Mouse (Mus musculus) hindbrain, embryonic 11.5 days (tissue): Measurements from ENCODE around the gene Pacs1. TPM values are rescaled to one million over a fixed set of nuclear protein-coding genes. Genes with fewer than 3 reads are reported as not detected.

Experiments
- ATAC-seq: fragments of 200-750 bp; cut with Nextera tagmentation; 2 replicates; pipeline ENCODE4 v1.8.0; 2017; ENCODE audit warnings: mild to moderate bottlenecking, moderate TSS enrichment, moderate library complexity; ENCODE audit not compliant: low FRiP score
- DNase-seq: peaks from one replicate; pipeline ENCODE4 v3.0.0-alpha.2; 2015; ENCODE audit warnings: low spot score
- H3K27ac ChIP-seq: fragments of 300-500 bp; sonication (generic); 2 replicates; pipeline ENCODE4 v1.5.1; 2014; ENCODE audit warnings: mild to moderate bottlenecking, low read depth, low read length
- H3K27me3 ChIP-seq: fragments of 300-500 bp; sonication (generic); 2 replicates; pipeline ENCODE4 v1.6.1; 2014; ENCODE audit warnings: mild to moderate bottlenecking, low read length, moderate library complexity, mixed read lengths; ENCODE audit not compliant: control insufficient read depth, insufficient read depth
- H3K36me3 ChIP-seq: fragments of 300-500 bp; sonication (generic); 2 replicates; pipeline ENCODE4 v1.6.1; 2014; ENCODE audit warnings: mild to moderate bottlenecking, low read length, moderate library complexity, mixed read lengths; ENCODE audit not compliant: control insufficient read depth, insufficient read depth
- H3K4me1 ChIP-seq: fragments of 300-500 bp; sonication (generic); replicated peaks from 2 replicates; pipeline ENCODE4 v1.6.1; 2014; ENCODE audit warnings: low read length, mixed read lengths; ENCODE audit not compliant: control insufficient read depth, insufficient read depth
- H3K4me2 ChIP-seq: fragments of 300-500 bp; sonication (generic); replicated peaks from 2 replicates; pipeline ENCODE4 v1.6.1; 2014; ENCODE audit warnings: mild to moderate bottlenecking, low read depth, low read length
- H3K4me3 ChIP-seq: fragments of 300-500 bp; sonication (generic); 2 replicates; pipeline ENCODE4 v1.5.1; 2014; ENCODE audit warnings: low read depth, low read length
- H3K9ac ChIP-seq: fragments of 300-500 bp; sonication (generic); 2 replicates; pipeline ENCODE4 v1.6.1; 2014; ENCODE audit warnings: low read depth, low read length
- H3K9me3 ChIP-seq: fragments of 300-500 bp; sonication (generic); 2 replicates; pipeline ENCODE4 v1.6.1; 2016; ENCODE audit warnings: low read length; ENCODE audit not compliant: control insufficient read depth
- WGBS: fragments of 180-500 bp; shearing (Covaris S2); extraction: QIAGEN DNeasy Blood & Tissue Kit; methylation state at CpG from one replicate; pipeline ENCODE4 v1.1.7; 2014; 5-methylcytosine and 5-hydroxymethylcytosine counted together
- polyA plus RNA-seq: library from polyadenylated mRNA; unstranded; fragments of >200 nt; fragmentation: Nextera tagmentation; extraction: Ambion mirVana; gene quantifications from 2 replicates; pipeline ENCODE4 v1.2.1, GENCODE M21; 2014

Gene Pacs1
- polyA plus RNA-seq, 1 experiment from 2014 or later, result 23.2 TPM

DNA sequence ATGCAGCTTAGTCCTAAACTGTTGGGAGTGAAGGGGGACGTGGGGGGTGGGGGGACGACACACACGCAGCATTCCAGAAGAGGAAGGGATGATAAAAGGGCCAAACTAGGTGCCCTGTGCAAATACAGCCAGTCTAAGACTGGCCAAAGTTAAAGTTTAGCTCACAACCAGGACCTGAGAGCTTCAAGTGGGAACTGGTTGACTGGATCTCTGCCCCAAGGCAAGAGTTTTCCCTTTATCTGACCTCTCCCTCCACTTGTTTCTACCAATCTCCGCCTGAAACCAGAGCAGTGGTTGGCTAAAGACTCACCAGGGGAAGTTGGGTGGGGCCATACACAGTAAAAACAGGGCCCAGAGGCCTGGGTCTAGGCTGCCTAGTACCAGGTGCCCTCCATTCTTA is 164.2 kb downstream of the Pacs1 start:
- ATAC-seq (no peak), DNase-seq (no peak)
- Histone ChIP-seq H3K4me3 (no peak overlapping the region), H3K27me3 (no peaks in the 10 kb centered on the region), H3K27ac (no peak overlapping the region), H3K4me2 (no peak overlapping the region), H3K9ac (no peak overlapping the region), H3K4me1 (peaks cover 6% of the 10 kb centered on the region), H3K9me3 (no peaks in the 10 kb centered on the region), H3K36me3 (peaks cover 7% of the 10 kb centered on the region)
- WGBS, result 61% methylated on average over 4 of the region's 4 CpGs

DNA sequence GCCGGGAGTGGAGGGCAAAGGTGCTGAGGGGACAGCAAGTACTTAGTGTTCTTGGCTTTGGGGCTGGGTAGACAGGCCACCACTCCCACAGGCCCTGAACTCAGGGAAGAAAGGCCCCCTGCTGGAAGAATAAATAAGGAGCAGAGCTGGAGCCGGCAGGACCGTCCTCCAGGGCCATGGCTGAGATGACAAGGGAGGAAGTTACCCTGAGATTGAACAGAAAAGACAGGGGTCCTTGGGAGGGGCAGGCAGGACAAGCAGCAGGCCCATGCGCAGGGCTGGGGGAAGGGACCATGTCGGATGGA is 164.7 kb downstream of the Pacs1 start:
- no peaks in the 10 kb centered on the region for H3K27me3 ChIP-seq
- ATAC-seq (0 out of 2 replicates have a peak, but pooled peaks have one; percentile 8), DNase-seq (peak; percentile 52)
- H3K27ac ChIP-seq, result no peak overlapping the region
- H3K36me3 ChIP-seq, result peaks cover 7% of the 10 kb centered on the region
- H3K4me3 ChIP-seq, result no peak overlapping the region
- 28% methylated on average over 5 of the region's 5 CpGs for WGBS
- no peak overlapping the region for H3K4me2 ChIP-seq
- no peak overlapping the region for H3K9ac ChIP-seq
- H3K4me1 ChIP-seq, result peaks cover 6% of the 10 kb centered on the region
- no peaks in the 10 kb centered on the region for H3K9me3 ChIP-seq

DNA sequence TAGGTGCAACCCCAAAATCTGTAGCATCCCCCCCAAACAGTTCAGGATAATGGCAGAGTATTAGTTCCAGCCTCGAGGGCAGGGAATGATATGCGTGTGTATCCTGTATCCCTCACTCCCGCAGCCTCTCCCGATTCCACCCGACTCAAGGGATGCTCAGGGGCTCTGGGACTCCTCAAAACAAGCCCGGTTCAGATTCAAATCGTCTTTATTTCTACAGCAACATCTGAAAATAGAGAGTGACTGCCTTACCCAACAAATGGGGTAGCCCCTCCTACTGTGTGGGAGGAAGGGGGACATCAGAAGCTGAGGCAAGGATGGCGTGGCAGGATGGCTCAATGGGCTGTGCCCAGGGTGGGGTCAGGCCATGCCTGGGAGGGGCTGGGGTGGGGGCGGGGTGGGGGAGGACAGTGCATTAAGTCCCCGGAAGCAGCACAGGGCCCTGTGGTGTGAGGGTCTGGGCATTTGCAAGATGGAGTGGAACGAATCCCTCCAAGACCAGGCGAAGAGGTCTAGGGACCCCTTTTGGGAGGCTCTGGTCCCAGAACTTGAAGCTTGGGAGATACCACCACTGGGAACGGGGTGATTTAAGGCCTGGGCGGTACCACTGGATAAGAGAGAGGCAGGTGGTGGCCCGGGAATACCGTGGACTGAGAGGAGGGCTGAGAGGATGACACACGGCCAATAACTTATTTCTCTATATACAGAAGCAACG is 165.2 kb downstream of the Pacs1 start:
- H3K27ac ChIP-seq, result no peak overlapping the region
- DNase-seq, result no peak
- 73% methylated on average over 18 of the region's 18 CpGs for WGBS
- H3K4me2 ChIP-seq, result no peak overlapping the region
- no peak overlapping the region for H3K4me3 ChIP-seq
- no peaks in the 10 kb centered on the region for H3K9me3 ChIP-seq
- peaks cover 6% of the 10 kb centered on the region for H3K4me1 ChIP-seq
- no peaks in the 10 kb centered on the region for H3K27me3 ChIP-seq
- peaks cover 7% of the 10 kb centered on the region for H3K36me3 ChIP-seq
- peak; percentile 33 for ATAC-seq
- 0 out of 2 replicates have a peak overlapping the region, but pooled peaks have one; percentile 11 for H3K9ac ChIP-seq

DNA sequence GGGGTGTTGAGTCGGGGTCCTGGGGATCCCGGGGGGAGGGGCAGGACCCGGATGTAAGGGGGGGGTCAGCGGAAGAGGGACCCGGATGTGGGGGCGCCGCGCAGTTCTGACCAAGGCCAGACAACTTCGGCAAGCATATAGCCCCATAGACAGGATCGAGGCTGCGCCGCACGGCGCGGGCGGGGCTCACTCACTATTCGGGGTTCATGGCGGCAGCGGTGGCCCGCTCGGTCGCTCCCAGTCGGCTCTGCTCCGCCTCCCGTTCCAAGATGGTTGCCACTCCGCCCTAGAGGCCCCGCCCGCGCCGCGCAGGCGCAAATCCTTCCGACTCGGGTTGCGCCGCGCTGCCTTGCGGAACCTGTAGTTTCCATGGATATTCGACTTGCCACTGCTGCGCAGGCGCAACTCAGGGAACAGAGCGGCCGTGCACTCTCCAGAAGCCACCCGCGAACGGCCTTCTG is 166.2 kb downstream of the Pacs1 start, which contains the start of gene Rab1b:
Gene Rab1b (minus strand): TSS at position 342 of the 461 bp plus-strand sequence.
- no peaks in the 10 kb centered on the region for H3K27me3 ChIP-seq
- WGBS, result under 1% methylated on average over 46 of the region's 46 CpGs
- ATAC-seq, result peak; percentile 92
- no peaks in the 10 kb centered on the region for H3K9me3 ChIP-seq
- H3K36me3 ChIP-seq, result peaks cover 7% of the 10 kb centered on the region
- peak within 1 kb of the TSS; percentile 90 for H3K9ac ChIP-seq
- H3K27ac ChIP-seq, result peak within 1 kb of the TSS; percentile 90
- peak; percentile 100 for DNase-seq
- H3K4me2 ChIP-seq, result peak within 1 kb of the TSS; percentile 55
- peaks cover 6% of the 10 kb centered on the region for H3K4me1 ChIP-seq
- peak within 1 kb of the TSS; percentile 68 for H3K4me3 ChIP-seq

DNA sequence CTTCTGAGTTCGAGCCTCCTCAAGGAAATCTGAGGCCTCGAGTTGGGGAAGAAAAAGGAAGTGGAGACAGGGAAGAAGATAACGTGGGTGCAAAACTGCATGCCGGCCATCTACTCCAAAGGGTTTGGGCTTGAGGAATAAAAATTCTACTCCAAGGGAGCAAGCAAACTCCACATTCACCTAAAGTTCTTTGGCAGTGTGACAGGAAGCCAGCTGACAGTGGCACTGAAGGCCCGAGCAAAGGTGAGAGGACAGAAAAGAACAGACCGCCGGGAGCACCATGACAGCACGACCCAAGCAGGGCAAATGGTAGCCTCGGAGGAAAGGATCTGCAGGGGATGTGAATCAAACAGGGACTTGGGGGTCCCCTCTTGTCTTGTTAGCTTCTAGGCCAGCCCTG is 166.8 kb downstream of the Pacs1 start:
- DNase-seq (no peak), ATAC-seq (no peak)
- peak overlapping the region; percentile 90 for H3K9ac ChIP-seq
- peak overlapping the region; percentile 68 for H3K4me3 ChIP-seq
- no peaks in the 10 kb centered on the region for H3K27me3 ChIP-seq
- H3K4me1 ChIP-seq, result peaks cover 6% of the 10 kb centered on the region
- H3K9me3 ChIP-seq, result no peaks in the 10 kb centered on the region
- H3K4me2 ChIP-seq, result peak overlapping the region; percentile 55
- H3K36me3 ChIP-seq, result peaks cover 7% of the 10 kb centered on the region
- 0 out of 2 replicates have a peak overlapping the region, but pooled peaks have one; percentile 90 for H3K27ac ChIP-seq
- 20% methylated on average over 9 of the region's 9 CpGs for WGBS

DNA sequence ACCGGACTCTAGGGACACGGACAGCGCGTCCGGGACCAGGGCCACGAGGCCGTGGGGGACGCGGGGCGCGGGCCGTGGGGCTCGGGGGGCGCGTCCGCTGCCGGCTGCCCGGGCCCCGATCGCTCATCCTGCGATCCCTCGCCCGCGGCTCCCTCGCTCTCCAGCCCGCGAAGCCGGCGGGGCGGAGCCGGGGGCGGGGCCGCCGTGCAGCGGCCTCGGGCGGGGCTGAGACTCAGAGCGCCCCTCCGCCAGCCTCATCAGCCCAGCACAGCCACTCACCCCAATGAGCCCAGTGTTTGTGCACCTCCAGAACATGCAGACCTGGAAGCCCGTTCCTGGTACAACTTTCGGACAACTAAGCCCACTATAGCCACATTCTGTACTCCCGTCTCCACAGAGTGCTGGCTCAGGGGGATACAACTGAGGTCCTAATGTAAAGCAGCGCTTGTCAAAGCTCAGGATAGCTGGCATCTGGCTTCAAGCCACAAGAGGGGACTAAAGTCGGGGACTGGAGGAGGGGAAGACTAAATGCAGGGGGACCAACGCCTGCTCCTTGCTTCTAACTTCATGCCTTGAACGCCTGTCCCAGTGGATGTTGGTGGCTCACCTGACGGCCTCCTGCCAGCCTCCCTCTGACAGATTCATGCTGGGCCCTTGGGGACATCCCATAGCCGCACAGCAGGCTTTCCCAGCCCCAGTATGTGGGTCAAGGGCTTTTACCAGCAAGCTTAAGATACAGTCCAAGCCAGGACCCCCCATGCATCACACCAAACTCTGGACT is 174.4 kb downstream of the Pacs1 start, which contains the start of gene Cnih2:
Gene Cnih2 (minus strand): TSS at position 159 of the 781 bp plus-strand sequence.
- peaks cover 4% of the 10 kb centered on the region; the same call in 1 of the 2 replicates for H3K36me3 ChIP-seq
- H3K9ac ChIP-seq, result peak within 1 kb of the TSS; percentile 86
- ATAC-seq, result peak; percentile 65
- peak within 1 kb of the TSS; percentile 69 for H3K4me3 ChIP-seq
- WGBS, result 3% methylated on average over 20 of the region's 48 CpGs
- H3K4me2 ChIP-seq, result peak within 1 kb of the TSS; percentile 94
- peaks cover 24% of the 10 kb centered on the region for H3K4me1 ChIP-seq
- H3K27me3 ChIP-seq, result no peaks in the 10 kb centered on the region
- H3K27ac ChIP-seq, result peak within 1 kb of the TSS; percentile 75
- no peaks in the 10 kb centered on the region for H3K9me3 ChIP-seq
- peak; percentile 88 for DNase-seq

DNA sequence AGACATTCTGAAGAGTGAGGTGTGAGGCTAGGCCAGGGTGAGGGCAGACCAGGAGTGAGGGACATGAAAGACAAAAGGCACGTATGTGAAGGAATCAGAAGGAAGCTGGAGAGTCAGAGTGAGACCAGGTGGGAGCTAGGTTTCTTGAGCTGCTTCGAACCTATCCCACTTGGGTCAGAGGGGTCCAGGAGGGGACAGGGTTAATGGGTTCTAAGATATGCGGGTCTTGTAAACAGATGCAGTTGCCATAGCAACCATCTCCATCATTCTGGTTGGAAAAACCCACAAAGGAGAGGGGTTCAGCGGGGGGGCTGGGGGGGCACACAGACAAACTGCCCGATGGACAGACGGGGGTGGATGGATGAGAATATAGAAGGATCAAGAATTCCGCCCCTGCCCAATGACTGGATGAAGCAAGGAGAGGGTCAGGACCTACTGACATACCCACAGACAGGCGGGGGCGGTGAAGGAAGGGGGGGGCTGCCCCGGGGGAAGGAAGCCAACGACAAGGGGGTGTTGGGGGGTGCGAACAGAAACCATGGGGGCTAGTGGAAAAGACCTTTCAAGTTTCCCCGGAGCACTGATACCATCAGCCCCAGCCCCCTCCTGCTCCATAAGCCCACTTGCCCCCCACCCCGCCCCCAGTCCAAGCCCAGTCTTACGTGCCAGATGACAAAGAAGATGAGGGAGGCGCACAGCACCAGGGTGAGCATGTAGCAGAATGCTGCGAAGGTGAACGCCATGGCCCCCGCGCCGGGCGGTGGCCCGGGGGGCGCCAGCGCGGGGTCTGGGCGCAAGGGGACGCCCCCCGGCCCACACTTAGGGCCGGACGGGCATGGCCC is 175.2 kb downstream of the Pacs1 start:
- Histone ChIP-seq H3K27ac (peak overlapping the region; percentile 75), H3K27me3 (no peaks in the 10 kb centered on the region), H3K9me3 (no peaks in the 10 kb centered on the region), H3K4me1 (peaks cover 24% of the 10 kb centered on the region), H3K4me3 (peak overlapping the region; percentile 69), H3K36me3 (peaks cover 4% of the 10 kb centered on the region; the same call in 1 of the 2 replicates), H3K4me2 (peak overlapping the region; percentile 94), H3K9ac (peak overlapping the region; percentile 86)
- ATAC-seq (peak; percentile 33), DNase-seq (peak; percentile 61)
- whole genome bisulfite sequencing, result 4% methylated on average over 24 of the region's 31 CpGs

DNA sequence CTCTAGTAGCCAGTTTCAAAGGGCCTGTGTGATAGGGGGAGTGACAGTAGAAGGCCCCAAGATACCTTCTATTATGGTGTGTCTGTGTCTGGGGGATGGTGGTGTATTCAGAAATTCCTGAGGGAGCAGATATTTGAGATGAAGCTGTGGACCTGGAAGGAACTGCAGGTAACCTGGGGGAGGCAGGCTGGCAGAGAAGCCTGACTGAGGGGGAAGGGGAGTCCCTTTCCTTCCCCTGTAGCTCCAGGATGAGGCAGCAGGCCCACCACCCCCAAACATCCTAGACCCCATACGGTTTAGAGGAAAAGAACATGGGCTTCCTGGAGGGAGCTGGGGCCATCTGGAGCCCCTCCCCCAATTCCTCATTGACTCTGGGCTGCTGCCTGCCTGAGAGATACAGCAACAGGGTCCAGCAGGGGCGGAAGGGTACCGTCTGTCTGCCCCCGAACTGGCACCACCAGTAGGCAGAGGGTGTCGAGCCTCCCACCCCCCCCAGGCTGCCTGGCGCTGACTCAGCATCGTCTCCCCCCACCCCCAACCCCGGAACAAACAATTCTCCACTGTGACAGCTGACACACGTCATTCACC is 176.9 kb downstream of the Pacs1 start:
- ATAC-seq (no peak), DNase-seq (peak; percentile 44)
- WGBS, result 7% methylated on average over 9 of the region's 9 CpGs
- H3K9me3 ChIP-seq, result no peaks in the 10 kb centered on the region
- peak overlapping the region; percentile 86 for H3K9ac ChIP-seq
- H3K36me3 ChIP-seq, result peaks cover 4% of the 10 kb centered on the region; the same call in 1 of the 2 replicates
- 0 out of 2 replicates have a peak overlapping the region, but pooled peaks have one; percentile 75 for H3K27ac ChIP-seq
- peak overlapping the region; percentile 69 for H3K4me3 ChIP-seq
- H3K4me1 ChIP-seq, result peaks cover 24% of the 10 kb centered on the region
- peak overlapping the region; percentile 94 for H3K4me2 ChIP-seq
- H3K27me3 ChIP-seq, result no peaks in the 10 kb centered on the region
